Mouse (Mus musculus) left cerebral cortex, postnatal 25 days (tissue): Measurements from ENCODE around the gene Ppp1r9b. TPM values are rescaled to one million over a fixed set of nuclear protein-coding genes. Genes with fewer than 3 reads are reported as not detected.
"Not testable (repeated sequence)": the region's sequence is repeated elsewhere in the genome, so short reads cannot be mapped to it uniquely, and the experiment has no call there.

Experiments used
- DNase-seq, 2 experiments: peaks; one replicate each; pipeline ENCODE4 v3.0.0; 2022; ENCODE audit warnings: low spot score in 2 of 2, mixed read lengths in 1 of 2
- intact Hi-C: fragments of 180-260 bp; cut with DNase I; formaldehyde crosslinking; loops from one replicate; pipeline ENCODE4 v1.15.1; 2025
- total RNA-seq, 2 experiments: library from RNA; stranded (reverse); gene quantifications; 2 replicates each; pipeline ENCODE4 v1.2.3; 2021

The Ppp1r9b gene
- total RNA-seq = 100 to 1,000 TPM; 675 to 703 TPM

DNA sequence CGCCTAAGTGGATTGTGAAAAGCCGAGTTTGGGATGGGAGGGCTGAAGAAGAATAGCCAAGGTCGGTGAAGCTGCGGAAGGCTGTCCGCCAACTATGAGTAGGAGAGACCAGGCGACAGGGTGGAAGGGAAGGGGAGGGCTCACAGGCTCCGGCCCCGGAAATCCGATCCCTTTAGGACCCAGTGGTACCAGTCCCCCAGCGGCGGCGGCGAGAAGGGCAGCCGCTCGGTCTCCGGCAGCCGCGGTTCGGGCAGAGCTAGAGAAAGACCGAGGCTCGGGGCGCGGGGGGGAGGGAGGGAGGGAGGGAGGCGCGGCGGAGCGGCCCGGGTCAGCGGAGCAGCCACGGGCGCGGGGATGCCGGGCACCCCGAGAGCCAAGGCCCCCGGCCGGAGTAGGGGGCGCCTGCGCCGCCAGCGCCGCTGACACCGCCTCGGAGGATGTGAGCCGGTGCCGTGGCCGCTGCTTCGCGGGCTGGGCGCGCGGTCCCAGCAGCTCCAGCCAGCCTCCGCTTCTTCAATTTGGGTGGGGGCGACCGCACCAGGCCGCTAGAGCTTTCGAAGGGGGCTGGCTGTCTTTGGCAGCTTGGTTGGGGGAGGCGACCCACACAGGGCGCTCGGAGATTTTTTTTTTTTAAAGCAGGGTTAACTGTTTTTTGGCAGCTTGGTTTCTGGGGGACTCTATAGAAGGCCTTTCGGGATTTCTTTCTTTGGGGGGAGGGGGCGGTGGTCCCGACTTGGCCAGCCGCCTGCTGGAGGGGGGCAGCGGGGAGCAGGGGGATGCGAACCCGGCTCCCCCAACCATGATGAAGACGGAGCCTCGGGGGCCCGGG is at the start of gene Ppp1r9b:
TSS of gene Ppp1r9b (plus strand) at position 287 of the 829 bp plus-strand sequence.
- intact Hi-C loops = loop anchor here (5.0 kb wide), 2 partner anchors 46 to 664 kb away; partner anchors contain the start of gene Ankrd40
- peak; percentile 92 to 94 for DNase-seq

GRCm38 (mm10) chr11:94941121-94941520 is 49.7 kb upstream of the Ppp1r9b start:
- intact Hi-C loops = no loop called here
- DNase-seq = no peak

- no peak for DNase-seq
- intact Hi-C loops = no loop called here
Measured at GRCm38 (mm10) chr11:94941776-94942175, 49.1 kb upstream of the Ppp1r9b start.

GRCm38 (mm10) chr11:94942282-94943023 is 48.4 kb upstream of the Ppp1r9b start:
- intact Hi-C loops = no loop called here
- DNase-seq = peak in 1 of 2 experiments; percentile 48

- no peak for DNase-seq
- intact Hi-C loops = no loop called here
Measured at GRCm38 (mm10) chr11:94943054-94943453, 47.8 kb upstream of the Ppp1r9b start.

DNA sequence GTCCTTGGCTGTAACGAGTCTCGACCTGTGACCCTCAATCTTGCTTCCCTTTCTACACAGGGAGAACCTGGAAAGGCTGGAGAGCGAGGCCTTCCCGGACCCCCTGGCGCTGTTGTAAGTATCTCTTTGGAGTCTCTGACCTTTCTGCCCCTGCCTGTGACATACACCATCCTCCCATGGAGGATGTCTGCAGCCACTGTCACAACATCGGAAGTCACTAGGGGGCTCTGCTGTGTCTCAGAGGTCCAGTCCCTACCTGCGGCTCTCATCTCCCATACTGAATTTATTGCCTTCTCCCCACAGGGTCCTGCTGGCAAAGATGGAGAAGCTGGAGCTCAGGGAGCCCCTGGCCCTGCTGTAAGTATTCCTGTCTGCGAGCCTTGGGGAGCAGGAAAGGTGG is 46.5 kb upstream of the Ppp1r9b start:
- intact Hi-C loops = no loop called here
- no peak for DNase-seq

DNA sequence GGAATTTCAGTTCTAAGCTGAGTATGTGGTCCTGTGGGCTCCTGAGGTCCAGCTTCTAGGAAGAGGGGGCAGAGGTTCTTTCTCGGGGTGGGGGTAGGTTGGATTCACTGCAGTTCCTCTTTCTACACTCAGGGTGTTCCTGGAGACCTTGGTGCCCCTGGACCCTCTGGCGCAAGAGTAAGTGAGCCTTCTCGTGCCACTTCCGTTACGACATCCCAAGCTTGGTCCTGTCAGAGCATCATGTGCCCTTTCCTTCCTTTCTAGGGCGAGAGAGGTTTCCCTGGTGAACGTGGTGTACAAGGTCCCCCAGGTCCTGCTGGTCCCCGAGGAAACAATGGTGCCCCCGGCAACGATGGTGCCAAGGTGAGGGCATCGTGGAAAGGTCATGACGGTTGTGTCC is 45.6 kb upstream of the Ppp1r9b start:
- no peak for DNase-seq
- intact Hi-C loops = no loop called here

GRCm38 (mm10) chr11:94952169-94952568 is 38.7 kb upstream of the Ppp1r9b start:
- intact Hi-C loops = no loop called here
- no peak for DNase-seq

- no peak for DNase-seq
- intact Hi-C loops = no loop called here
Measured at GRCm38 (mm10) chr11:94955103-94955502, 35.7 kb upstream of the Ppp1r9b start.

GRCm38 (mm10) chr11:94957693-94958064 is 33.2 kb upstream of the Ppp1r9b start:
- DNase-seq = no peak
- intact Hi-C loops = no loop called here

DNA sequence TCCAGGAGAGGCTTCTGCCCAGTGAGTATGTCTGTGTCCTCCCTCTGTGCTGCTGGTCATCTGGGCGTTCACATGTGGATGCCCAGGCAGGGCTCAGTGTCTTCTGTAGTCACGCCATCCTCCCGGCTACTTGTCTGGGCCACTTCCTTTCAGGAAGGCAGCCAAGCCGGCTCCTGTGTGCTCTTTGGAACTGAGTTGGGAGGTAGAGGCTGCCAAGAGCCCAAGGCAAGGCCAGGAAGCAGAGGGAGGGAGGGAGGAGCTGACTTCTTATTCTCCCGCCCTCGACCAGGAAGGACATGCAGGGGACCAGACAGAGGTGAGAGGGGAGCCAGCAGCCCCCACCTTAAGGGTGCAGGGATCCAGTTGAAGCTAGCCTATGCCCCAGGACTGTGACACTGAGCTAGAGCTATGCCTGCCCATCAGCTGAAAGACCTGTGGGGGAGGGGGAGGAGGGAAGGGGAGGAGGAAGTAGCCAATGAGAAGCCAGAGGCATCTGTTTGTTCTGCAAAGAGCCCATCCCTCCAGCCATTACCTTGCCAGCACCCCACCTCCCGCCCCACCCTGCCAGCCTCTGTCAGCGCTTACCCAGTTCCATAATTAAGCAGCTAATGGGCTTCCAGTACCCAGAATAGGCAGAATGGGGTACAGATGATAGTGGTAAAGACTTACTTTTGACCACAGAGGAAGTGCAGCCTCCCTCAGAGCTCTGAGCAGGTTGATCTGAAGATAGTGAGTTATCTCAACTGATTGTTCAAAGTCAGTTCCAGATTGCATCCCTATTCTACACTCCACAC is 32.6 kb upstream of the Ppp1r9b start:
- DNase-seq = peak; percentile 10 to 38

DNA sequence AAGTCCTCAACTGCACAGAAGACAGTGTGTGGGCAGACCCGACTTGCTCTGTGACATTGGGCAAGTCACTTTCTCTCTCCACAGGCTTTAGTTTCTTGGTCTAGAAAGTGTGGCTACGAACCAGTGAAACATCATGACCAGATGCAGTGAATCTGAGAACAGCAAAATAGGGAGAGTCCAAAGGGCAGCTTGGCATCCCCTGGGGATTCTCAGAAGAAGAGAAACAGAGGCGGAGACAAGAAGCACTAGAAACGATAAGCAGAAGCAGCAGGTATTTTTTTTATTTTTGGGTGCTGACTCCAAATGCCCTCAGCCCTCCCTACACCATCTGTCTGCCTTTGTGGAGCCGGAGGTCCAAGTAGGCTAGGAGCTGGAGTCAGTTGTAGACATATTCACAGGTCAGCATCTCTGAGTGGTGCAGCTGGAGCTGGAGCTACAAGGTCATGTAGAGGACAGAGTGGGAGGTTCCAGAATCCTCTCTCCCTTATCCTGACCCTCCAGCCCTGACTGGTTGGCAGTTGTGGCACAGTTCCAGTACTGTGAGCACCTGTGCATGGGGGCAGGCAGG is 28.2 kb upstream of the Ppp1r9b start:
- intact Hi-C loops = loop anchor here (10.0 kb wide), 1 partner anchor 228 kb away; no protein-coding TSS in a partner anchor
- no peak for DNase-seq

More for the DNA sequence above, 32.6 kb upstream of the Ppp1r9b start:
- intact Hi-C loops = no loop called here

GRCm38 (mm10) chr11:94967419-94967818 is 23.4 kb upstream of the Ppp1r9b start, which contains the start of gene Hils1:
TSS of gene Hils1 (plus strand) at chr11:94967593.
- intact Hi-C loops = loop anchor here (10.0 kb wide), 1 partner anchor 233 kb away; no protein-coding TSS in a partner anchor
- no peak for DNase-seq

GRCm38 (mm10) chr11:94968187-94968586 is 22.6 kb upstream of the Ppp1r9b start:
- intact Hi-C loops = loop anchor here (10.0 kb wide), 1 partner anchor 233 kb away; no protein-coding TSS in a partner anchor
- no peak for DNase-seq

- DNase-seq = not testable (repeated sequence)
- intact Hi-C loops = loop anchor here (1.0 to 10.0 kb wide), 2 partner anchors 30 to 235 kb away; no protein-coding TSS in a partner anchor
Measured at GRCm38 (mm10) chr11:94969709-94970108, 21.1 kb upstream of the Ppp1r9b start.

DNA sequence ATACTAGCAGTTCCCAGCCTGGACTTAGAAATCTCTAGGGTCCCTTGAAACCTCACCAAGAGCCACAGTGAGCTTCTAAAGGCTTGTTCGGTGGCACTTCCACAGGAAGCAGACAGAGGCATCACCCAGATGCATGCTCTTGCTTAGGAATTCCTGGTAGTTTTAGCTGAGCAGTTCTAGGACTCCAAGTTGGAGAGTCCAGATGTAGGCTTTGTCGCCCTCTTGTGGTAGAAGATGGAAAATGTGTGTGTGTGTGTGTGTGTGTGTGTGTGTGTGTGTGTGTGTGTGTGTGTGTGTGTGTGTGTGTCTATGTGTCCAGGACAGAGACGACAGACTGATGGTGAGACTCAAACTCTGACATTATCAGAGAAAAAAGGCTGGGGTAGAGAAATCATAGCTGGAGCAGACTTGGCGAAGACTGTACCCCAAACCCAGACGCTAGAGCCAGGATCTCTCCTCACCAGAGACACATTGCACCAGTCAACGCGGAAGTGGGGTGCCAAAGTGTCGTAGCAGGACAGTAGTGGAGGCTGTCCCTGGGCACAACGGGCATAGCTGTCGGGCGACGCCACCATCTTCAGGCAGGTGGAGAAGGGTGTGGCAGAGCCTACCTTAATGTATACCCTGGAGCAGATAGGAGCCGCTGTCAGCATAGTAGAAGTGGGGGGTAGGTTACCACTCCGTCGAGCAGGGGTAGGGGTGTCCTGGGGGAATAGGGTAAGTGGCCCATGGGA is 20.5 kb upstream of the Ppp1r9b start:
- intact Hi-C loops = loop anchor here (1.0 kb wide), 1 partner anchor 31 kb away; no protein-coding TSS in a partner anchor

DNA sequence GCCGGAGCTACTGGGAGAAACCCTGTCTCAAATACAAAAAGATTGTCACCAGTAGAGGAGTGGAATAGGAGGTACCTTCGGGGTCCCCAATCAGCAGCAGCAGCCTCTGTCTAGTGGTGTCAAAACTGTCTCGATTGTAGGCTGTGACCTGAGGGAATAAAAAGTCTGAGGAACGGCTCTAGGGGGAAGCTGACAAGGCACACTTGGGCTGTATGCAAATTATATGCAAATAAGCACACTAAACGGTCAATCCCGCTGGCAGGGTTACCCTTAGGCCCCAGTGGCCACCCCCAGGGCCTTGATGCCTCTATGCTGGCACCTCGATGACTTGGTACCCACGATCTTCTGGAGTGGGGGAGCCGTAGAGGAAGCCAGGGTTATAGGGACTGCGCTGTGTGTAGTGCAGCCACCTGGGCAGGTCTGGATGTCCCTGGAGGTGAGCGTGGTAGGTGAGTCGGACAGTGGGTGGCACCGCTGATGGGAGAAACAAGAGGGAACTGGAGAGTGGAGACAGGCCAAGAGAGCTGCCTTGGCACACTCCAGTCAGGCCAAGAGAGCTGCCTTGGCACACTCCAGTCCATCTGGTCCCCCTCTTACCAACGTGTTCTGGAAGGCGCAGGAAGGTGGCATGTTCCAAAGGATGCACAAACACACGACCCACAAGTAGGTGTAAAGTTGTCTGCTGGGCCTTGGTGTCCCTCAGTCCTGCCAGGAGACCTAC is 18.8 kb upstream of the Ppp1r9b start:
- no peak for DNase-seq
- intact Hi-C loops = no loop called here

More for the DNA sequence above, 20.5 kb upstream of the Ppp1r9b start:
- DNase-seq = peak; percentile 84 to 89

- intact Hi-C loops = no loop called here
- DNase-seq = no peak
Measured at GRCm38 (mm10) chr11:94972887-94973286, 17.9 kb upstream of the Ppp1r9b start.
